Mouse (Mus musculus): ENCODE results near the gene Pum2. TPM values are rescaled to one million over a fixed set of nuclear protein-coding genes. Genes with fewer than 3 reads are reported as not detected.

Pum2 gene
- polyA plus RNA-seq, 1 experiment = 34.7 TPM

DNA sequence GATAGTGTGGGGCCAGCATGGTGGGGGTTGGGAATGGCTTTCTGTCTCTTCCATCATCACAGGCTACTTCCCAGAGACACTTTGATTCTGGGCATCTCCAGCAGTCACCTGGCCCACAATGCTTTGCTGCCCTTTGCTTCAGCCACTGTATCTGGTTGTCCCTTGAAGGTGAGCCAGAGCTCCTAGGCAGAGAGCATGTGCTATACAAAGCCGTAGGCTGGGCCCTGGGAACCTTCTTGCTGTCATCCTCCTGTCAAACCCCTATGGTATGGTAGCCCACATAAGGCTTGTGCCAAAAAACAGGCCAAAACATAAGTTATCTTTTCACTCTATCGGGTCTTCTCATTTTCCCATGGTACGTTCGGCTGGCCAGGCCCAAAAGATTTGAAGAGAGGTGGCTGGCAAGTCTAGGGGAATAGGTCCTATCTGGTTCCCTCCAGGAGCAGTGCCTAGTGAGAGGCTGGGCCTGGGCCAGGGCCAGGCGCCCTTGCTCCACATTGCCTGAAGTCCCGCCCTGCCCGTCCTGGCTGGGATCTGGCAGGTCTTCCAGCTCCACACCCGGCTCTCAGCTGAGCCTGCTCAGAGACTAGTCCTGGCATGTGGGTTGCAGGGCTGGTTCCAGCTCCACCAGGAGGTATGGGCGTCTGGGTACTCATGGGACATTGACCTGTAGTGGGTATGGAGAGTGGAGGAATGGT lies 107.9 kb downstream of the Pum2 start:
- Histone ChIP-seq H3K4me3 (replicated peaks; ENCODE audit: control insufficient read depth, low read depth, low read length) (no peak overlapping the region), H3K4me1 (ENCODE audit: control insufficient read depth, insufficient read depth, low read length) (no peaks in the 10 kb centered on the region), H3K27ac (ENCODE audit: control insufficient read depth, insufficient read depth, low read depth, low read length, poor library complexity) (no peak overlapping the region)
- TF ChIP-seq CTCF (IDR thresholded peaks at IDR 0.05; ENCODE audit: control insufficient read depth, insufficient read depth, low read length) (no peak), POLR2A (IDR thresholded peaks at IDR 0.05; ENCODE audit: borderline replicate concordance, control insufficient read depth, low read depth, low read length) (no peak)
- 84% methylated on average over 9 of the region's 9 CpGs for WGBS

DNA sequence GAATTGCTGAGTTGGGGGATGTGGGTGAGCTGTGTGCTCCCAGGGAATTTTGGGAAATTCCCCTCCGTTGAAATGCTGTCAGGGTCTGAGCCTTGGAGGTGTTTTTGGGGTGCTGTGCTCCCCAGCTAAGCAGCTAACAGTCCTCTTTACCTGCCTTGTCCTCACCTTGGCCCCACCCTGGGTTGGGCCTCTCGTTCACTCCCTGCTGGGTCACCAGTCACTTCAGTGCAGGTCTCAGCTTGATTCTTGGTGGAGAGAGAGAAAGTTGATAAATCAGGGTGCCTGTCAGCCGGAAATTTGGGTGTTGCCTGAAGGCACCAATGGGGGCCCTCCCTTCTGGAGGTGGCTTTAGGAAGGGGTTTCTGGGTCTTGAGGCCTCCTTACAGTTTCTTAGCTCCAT lies 108.6 kb downstream of the Pum2 start:
- H3K27ac ChIP-seq (ENCODE audit: control insufficient read depth, insufficient read depth, low read depth, low read length, poor library complexity) = no peak overlapping the region
- WGBS = 76% methylated on average over 3 of the region's 3 CpGs
- H3K4me3 ChIP-seq (replicated peaks; ENCODE audit: control insufficient read depth, low read depth, low read length) = no peak overlapping the region
- no peaks in the 10 kb centered on the region for H3K4me1 ChIP-seq (ENCODE audit: control insufficient read depth, insufficient read depth, low read length)
- TF ChIP-seq CTCF (IDR thresholded peaks at IDR 0.05; ENCODE audit: control insufficient read depth, insufficient read depth, low read length) = no peak
- no peak for TF ChIP-seq POLR2A (IDR thresholded peaks at IDR 0.05; ENCODE audit: borderline replicate concordance, control insufficient read depth, low read depth, low read length)

GRCm38 (mm10) chr12:8784189-8784588 lies 110.3 kb downstream of the Pum2 start:
- no peak overlapping the region for H3K27ac ChIP-seq (ENCODE audit: control insufficient read depth, insufficient read depth, low read depth, low read length, poor library complexity)
- H3K4me3 ChIP-seq (replicated peaks; ENCODE audit: control insufficient read depth, low read depth, low read length) = no peak overlapping the region
- 86% methylated on average over 9 of the region's 9 CpGs for WGBS
- no peaks in the 10 kb centered on the region for H3K4me1 ChIP-seq (ENCODE audit: control insufficient read depth, insufficient read depth, low read length)
- TF ChIP-seq POLR2A (IDR thresholded peaks at IDR 0.05; ENCODE audit: borderline replicate concordance, control insufficient read depth, low read depth, low read length) (no peak), CTCF (IDR thresholded peaks at IDR 0.05; ENCODE audit: control insufficient read depth, insufficient read depth, low read length) (no peak)

DNA sequence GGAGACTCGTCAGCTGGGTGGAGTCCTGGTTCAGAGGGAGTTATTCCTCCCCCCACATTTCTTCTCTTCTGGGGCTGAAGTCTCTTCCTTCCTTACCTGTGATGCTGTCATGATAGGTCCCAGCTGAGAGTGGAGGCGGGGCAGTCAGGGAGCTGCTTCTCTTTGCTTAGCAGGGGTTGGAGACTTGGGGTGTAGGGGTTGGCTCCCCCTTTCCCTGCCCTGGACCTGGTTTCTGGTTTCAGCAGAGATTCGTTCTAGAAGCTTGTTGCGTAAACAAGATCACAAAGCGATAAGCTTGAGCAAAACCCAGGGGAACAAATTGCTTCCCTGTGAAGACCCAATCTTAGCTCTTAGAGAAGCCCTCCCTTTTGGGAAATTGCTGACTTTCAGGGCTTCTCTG lies 112.5 kb downstream of the Pum2 start:
- 57% methylated on average over 5 of the region's 5 CpGs for WGBS
- H3K4me1 ChIP-seq (ENCODE audit: control insufficient read depth, insufficient read depth, low read length) = no peaks in the 10 kb centered on the region
- H3K4me3 ChIP-seq (replicated peaks; ENCODE audit: control insufficient read depth, low read depth, low read length) = no peak overlapping the region
- H3K27ac ChIP-seq (ENCODE audit: control insufficient read depth, insufficient read depth, low read depth, low read length, poor library complexity) = no peak overlapping the region
- TF ChIP-seq POLR2A (IDR thresholded peaks at IDR 0.05; ENCODE audit: borderline replicate concordance, control insufficient read depth, low read depth, low read length) (no peak), CTCF (IDR thresholded peaks at IDR 0.05; ENCODE audit: control insufficient read depth, insufficient read depth, low read length) (no peak)

DNA sequence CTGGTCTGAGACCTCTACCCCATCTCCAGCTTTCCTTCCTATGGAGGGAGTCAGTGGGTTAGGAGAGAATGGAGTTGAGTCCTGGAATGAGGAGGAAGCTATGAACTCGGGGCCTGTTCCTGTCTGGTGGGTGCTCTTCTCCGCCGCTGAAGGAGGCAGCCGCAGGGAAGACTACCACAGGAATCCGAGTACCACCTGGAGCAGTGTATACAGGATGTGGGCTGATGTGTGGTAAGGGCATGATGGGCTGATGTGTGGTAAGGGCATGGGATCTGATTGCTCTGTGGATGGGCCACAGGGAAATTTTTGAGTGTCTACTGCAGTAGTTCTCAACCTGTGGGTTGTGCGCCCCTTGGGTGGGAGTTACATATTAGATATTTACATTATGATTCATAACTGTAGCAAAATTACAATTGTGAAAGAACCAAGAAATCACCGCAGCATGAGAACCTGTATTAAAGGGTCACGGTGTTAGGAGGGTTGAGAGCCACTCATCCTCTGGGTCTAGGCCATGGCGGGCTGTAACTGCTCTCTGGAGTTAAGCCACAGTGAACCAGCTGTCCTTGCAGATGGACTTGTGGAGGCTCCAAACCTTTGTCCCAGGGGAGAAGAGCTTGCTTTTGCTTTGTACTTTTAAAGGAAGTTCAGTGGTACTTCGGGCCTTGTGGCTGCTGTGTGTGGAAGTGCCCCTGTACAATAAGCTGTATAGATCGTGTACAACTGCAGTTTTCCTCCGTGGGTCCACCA lies 113.2 kb downstream of the Pum2 start:
- Histone ChIP-seq H3K27ac (ENCODE audit: control insufficient read depth, insufficient read depth, low read depth, low read length, poor library complexity) (no peak overlapping the region), H3K4me1 (ENCODE audit: control insufficient read depth, insufficient read depth, low read length) (no peaks in the 10 kb centered on the region), H3K4me3 (replicated peaks; ENCODE audit: control insufficient read depth, low read depth, low read length) (no peak overlapping the region)
- TF ChIP-seq CTCF (IDR thresholded peaks at IDR 0.05; ENCODE audit: control insufficient read depth, insufficient read depth, low read length) (no peak), POLR2A (IDR thresholded peaks at IDR 0.05; ENCODE audit: borderline replicate concordance, control insufficient read depth, low read depth, low read length) (no peak)
- 29% methylated on average over 12 of the region's 12 CpGs for WGBS

DNA sequence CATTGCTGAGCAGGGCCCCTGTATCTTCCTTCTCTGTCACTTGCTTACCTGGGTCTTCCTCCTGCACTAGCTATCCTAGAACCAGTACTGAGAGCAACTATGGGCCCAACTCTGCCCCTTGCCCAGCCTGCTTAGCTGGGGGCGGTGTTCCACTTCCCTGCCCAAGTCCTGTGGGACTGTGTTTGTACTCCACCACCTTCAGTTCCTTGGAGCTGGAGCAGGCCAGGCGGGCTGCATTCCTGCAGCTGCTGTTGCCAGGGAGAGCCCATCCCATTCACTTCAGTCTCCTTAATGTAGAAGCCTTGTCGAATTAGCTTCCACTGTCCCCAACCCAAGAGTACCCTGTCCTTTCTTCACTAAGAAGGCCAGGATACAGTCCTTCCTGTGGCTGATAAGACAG lies 114.5 kb downstream of the Pum2 start:
- no peak overlapping the region for H3K27ac ChIP-seq (ENCODE audit: control insufficient read depth, insufficient read depth, low read depth, low read length, poor library complexity)
- no peaks in the 10 kb centered on the region for H3K4me1 ChIP-seq (ENCODE audit: control insufficient read depth, insufficient read depth, low read length)
- H3K4me3 ChIP-seq (replicated peaks; ENCODE audit: control insufficient read depth, low read depth, low read length) = no peak overlapping the region
- WGBS = 80% methylated on average over 3 of the region's 3 CpGs
- TF ChIP-seq POLR2A (IDR thresholded peaks at IDR 0.05; ENCODE audit: borderline replicate concordance, control insufficient read depth, low read depth, low read length) = no peak
- no peak for TF ChIP-seq CTCF (IDR thresholded peaks at IDR 0.05; ENCODE audit: control insufficient read depth, insufficient read depth, low read length)

GRCm38 (mm10) chr12:8790615-8791014 lies 116.7 kb downstream of the Pum2 start:
- 84% methylated on average over 12 of the region's 12 CpGs for WGBS
- Histone ChIP-seq H3K27ac (ENCODE audit: control insufficient read depth, insufficient read depth, low read depth, low read length, poor library complexity) (no peak overlapping the region), H3K4me1 (ENCODE audit: control insufficient read depth, insufficient read depth, low read length) (no peaks in the 10 kb centered on the region), H3K4me3 (replicated peaks; ENCODE audit: control insufficient read depth, low read depth, low read length) (no peak overlapping the region)
- no peak for TF ChIP-seq CTCF (IDR thresholded peaks at IDR 0.05; ENCODE audit: control insufficient read depth, insufficient read depth, low read length)

- no peak overlapping the region for H3K4me3 ChIP-seq (replicated peaks; ENCODE audit: control insufficient read depth, low read depth, low read length)
- TF ChIP-seq POLR2A (IDR thresholded peaks at IDR 0.05; ENCODE audit: borderline replicate concordance, control insufficient read depth, low read depth, low read length) (no peak), CTCF (IDR thresholded peaks at IDR 0.05; ENCODE audit: control insufficient read depth, insufficient read depth, low read length) (no peak)
- H3K27ac ChIP-seq (ENCODE audit: control insufficient read depth, insufficient read depth, low read depth, low read length, poor library complexity) = no peak overlapping the region
- no peaks in the 10 kb centered on the region for H3K4me1 ChIP-seq (ENCODE audit: control insufficient read depth, insufficient read depth, low read length)
- 72% methylated on average over 2 of the region's 2 CpGs for WGBS
These were observed 119.6 kb downstream of the Pum2 start for GRCm38 (mm10) chr12:8793410-8794051.

Data from bone marrow, adult 2 months (tissue).